Mouse (Mus musculus): ENCODE measurements around the gene Bola1.
A peak's percentile ranks its signal among the peaks of the same experiment; 100 is the strongest.
"Not testable (repeated sequence)": the region's sequence is repeated elsewhere in the genome, so short reads cannot be mapped to it uniquely, and the experiment has no call there.

Gene Bola1

GRCm38 (mm10) chr3:96226695-96227648, 7.5 kb upstream of the Bola1 start:
- DNase-seq (ENCODE audit: low spot score in 2 of 2): no peak

- DNase-seq (ENCODE audit: low spot score in 2 of 2): no peak
Measured at GRCm38 (mm10) chr3:96225421-96225820, 5.9 kb upstream of the Bola1 start.

- DNase-seq (ENCODE audit: low spot score in 2 of 2): no peak
Measured at GRCm38 (mm10) chr3:96222774-96223173, 3.3 kb upstream of the Bola1 start.

GRCm38 (mm10) chr3:96221640-96222038, 2.1 kb upstream of the Bola1 start:
- no peak for DNase-seq (ENCODE audit: low spot score in 2 of 2)

- peak; percentile 76 to 84 for DNase-seq (ENCODE audit: low spot score in 2 of 2)
Measured at GRCm38 (mm10) chr3:96220765-96221639, 1.5 kb upstream of the Bola1 start, which contains the start of the genes Hist2h2ac and Hist2h2be. Gene Hist2h2ac, minus strand, starts transcription at chr3:96220880. Gene Hist2h2be, plus strand, starts transcription at chr3:96221119.

- DNase-seq (ENCODE audit: low spot score in 2 of 2): not testable (repeated sequence)
Measured at GRCm38 (mm10) chr3:96220131-96220764, 739 bp upstream of the Bola1 start.

- no peak for DNase-seq (ENCODE audit: low spot score in 2 of 2)
Measured at GRCm38 (mm10) chr3:96219191-96219641, 293 bp downstream of the Bola1 start.

GRCm38 (mm10) chr3:96209242-96209641, 10.3 kb downstream of the Bola1 start:
- no peak for DNase-seq (ENCODE audit: low spot score in 2 of 2)

GRCm38 (mm10) chr3:96207819-96208218, 11.7 kb downstream of the Bola1 start:
- no peak for DNase-seq (ENCODE audit: low spot score in 2 of 2)

- no peak for DNase-seq (ENCODE audit: low spot score in 2 of 2)
Measured at GRCm38 (mm10) chr3:96199731-96200130, 19.8 kb downstream of the Bola1 start.

- not testable (repeated sequence) for DNase-seq (ENCODE audit: low spot score in 2 of 2)
Measured at GRCm38 (mm10) chr3:96198601-96199251, 20.8 kb downstream of the Bola1 start.

- no peak for DNase-seq (ENCODE audit: low spot score in 2 of 2)
Measured at GRCm38 (mm10) chr3:96198181-96198580, 21.3 kb downstream of the Bola1 start.

- DNase-seq (ENCODE audit: low spot score in 2 of 2): peak; percentile 75 to 85
Measured at GRCm38 (mm10) chr3:96197129-96197749, 22.3 kb downstream of the Bola1 start.

- DNase-seq (ENCODE audit: low spot score in 2 of 2): no peak
Measured at GRCm38 (mm10) chr3:96196437-96197128, 22.9 kb downstream of the Bola1 start.

GRCm38 (mm10) chr3:96195616-96196313, 23.7 kb downstream of the Bola1 start:
- no peak for DNase-seq (ENCODE audit: low spot score in 2 of 2)

- no peak for DNase-seq (ENCODE audit: low spot score in 2 of 2)
Measured at GRCm38 (mm10) chr3:96194966-96195365, 24.5 kb downstream of the Bola1 start.

- no peak for DNase-seq (ENCODE audit: low spot score in 2 of 2)
Measured at GRCm38 (mm10) chr3:96192977-96193376, 26.5 kb downstream of the Bola1 start.

GRCm38 (mm10) chr3:96182382-96182776, 37.1 kb downstream of the Bola1 start:
- no peak for DNase-seq (ENCODE audit: low spot score in 2 of 2)
